Mouse (Mus musculus) splenic B cell, adult 2 months (primary cell): ENCODE measurements around the gene Ppp6r2.

Experiments
- DNase-seq: peaks from one replicate; pipeline ENCODE4 v3.0.0-alpha.2; 2011; ENCODE audit warnings: low read depth, low spot score
- H3K27me3 ChIP-seq: 2 replicates; pipeline ENCODE4 v1.6.1; 2012; ENCODE audit warnings: mild to moderate bottlenecking, low read length, moderate library complexity, mixed read lengths; ENCODE audit not compliant: control insufficient read depth, poor library complexity, insufficient read depth, severe bottlenecking
- H3K36me3 ChIP-seq: 2 replicates; pipeline ENCODE4 v1.6.1; 2012; ENCODE audit warnings: mild to moderate bottlenecking, low read length, moderate library complexity, mixed read lengths; ENCODE audit not compliant: control insufficient read depth, poor library complexity, insufficient read depth, severe bottlenecking

The Ppp6r2 gene

DNA sequence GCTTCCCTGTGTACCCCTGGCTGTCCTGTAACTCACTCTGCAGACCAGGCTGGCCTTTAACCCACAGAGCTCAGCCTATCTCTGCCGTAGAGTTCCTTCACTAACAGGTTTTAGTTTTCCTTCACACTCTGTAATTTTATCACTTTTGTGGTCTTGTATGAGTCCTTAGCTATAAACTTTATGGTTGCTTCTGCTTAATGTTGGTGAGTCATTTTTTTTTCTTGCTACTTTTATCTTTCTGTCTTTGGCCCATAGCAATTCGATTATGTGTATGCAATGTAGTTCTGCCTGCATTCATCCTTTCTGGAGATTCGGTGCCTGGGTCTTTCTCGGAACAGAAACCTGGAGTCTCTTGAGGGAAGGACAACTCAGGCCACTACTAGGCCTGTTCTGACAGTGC lies 3.9 kb upstream of the Ppp6r2 start:
- no peak for DNase-seq
- no peaks in the 10 kb centered on the region for H3K27me3 ChIP-seq
- no peaks in the 10 kb centered on the region for H3K36me3 ChIP-seq

DNA sequence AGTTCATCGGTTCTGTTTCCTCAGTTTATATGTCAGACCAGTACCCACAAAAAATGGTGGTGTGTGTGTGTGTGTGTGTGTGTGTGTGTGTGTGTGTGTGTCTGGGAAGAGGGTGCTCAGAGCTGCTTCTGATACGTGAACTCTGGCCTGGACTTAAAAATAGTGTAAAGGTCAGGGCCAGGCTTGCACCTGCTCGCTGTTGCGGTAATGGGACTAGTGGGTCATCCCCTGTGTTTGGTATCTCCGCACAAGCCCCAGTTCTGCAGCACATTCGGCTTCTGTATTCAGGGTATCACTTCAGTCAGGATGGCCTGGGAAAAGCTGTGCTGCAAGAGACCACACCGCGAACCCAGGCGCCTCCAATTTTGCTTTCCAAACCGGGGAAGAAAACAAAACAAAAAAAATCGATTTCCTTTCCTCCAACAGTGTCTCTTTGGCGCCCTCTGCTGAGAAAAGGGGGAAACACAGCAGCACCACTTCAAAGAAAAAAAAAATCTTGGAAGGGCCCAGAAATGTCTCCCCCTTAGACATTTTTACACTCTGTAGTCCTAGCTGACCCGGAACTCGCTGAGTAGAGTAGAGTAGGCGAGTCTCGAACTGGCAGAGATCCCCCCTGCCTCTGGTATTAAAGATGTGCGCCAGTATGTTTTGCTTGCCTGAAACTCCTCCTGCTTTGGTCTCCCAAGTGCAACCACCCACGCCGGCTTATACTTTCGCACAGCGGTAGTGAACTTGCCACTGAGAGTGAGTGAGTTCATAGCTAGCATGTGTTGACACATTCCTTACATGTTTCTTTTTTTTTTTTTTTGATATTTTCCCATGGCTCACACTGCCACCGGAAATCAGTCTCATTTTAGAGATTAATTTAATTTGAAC lies 1.2 kb upstream of the Ppp6r2 start:
- no peaks in the 10 kb centered on the region for H3K36me3 ChIP-seq
- H3K27me3 ChIP-seq = no peaks in the 10 kb centered on the region
- peak; percentile 91 for DNase-seq

DNA sequence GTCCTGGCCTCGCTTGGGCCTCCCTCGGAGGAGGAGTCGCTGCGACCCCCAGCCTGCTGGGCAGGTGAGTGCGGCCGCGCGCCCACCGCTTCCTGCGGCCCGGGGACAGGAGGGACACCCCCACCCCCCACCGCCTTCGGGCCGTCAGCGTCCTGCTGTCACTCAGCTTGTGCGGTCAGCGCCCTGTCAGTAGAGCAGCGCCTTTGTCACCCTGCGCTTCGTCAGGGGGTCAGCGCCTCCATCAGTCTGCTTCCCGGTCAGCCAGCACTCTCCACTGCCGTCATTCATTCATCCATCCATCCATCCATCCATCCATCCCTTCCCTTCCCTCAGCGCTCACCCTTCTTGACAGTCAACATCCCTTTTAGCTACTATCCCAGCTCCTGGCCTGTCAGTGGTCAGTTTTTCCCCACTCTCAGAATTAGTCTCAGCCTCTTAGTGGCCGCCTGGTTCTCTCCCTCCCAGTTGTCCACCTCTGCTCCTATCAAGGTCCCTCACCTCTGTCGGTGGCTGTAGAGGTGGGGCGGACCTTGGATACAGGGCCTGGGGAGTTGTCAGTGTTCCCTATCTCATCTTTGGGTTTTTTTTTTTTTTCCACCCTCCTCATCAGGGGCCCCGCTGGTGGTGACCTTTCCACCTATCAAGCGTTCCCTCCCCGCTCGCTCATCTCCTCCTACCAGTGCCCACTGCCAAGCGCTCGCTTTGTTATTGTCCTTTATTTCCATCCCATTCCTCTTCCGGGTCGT lies 536 bp downstream of the Ppp6r2 start:
- Histone ChIP-seq H3K27me3 (no peaks in the 10 kb centered on the region), H3K36me3 (no peaks in the 10 kb centered on the region)
- no peak for DNase-seq

DNA sequence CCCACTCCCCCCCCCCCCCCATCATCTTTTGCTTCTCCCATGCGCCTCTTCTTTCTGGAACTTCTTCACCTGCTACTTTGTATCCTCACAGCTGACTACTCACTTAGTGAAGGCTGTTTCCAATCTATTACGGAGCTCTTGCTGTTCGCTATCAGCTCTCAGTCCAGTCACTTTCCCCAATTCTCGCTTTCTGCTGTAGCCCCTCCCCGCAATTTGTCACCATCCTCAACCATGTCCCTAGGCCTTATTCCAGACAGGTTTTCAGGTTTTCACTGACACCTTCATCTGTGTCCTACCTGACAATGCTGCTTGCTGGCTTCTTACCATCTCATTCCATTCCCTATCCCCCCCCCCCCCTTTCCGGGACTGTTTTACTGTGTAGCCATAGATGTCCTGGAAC lies 1.1 kb downstream of the Ppp6r2 start:
- no peaks in the 10 kb centered on the region for H3K36me3 ChIP-seq

DNA sequence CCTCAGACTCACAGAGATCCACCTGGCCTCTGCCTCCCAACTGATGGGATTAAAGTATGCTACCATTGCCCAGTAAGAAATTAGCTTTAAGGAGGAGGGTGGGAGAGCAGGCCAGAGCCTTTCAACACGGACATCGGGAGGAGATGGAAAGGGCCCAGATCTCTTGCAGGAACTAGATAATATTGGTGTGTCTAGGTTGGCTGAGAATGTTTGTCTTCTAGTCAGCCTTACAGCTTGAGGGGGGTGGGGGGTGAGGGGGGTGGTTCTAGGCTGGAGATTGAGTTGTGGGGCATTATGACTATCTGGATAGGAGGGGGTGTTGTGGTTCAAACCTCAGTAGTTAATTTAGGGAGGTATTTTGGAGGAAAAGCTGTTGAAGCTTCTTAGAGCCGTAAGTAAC lies 2.2 kb downstream of the Ppp6r2 start:
- Histone ChIP-seq H3K36me3 (no peaks in the 10 kb centered on the region), H3K27me3 (no peaks in the 10 kb centered on the region)
- no peak for DNase-seq

More for the DNA sequence above, 1.1 kb downstream of the Ppp6r2 start:
- no peak for DNase-seq
- no peaks in the 10 kb centered on the region for H3K27me3 ChIP-seq

DNA sequence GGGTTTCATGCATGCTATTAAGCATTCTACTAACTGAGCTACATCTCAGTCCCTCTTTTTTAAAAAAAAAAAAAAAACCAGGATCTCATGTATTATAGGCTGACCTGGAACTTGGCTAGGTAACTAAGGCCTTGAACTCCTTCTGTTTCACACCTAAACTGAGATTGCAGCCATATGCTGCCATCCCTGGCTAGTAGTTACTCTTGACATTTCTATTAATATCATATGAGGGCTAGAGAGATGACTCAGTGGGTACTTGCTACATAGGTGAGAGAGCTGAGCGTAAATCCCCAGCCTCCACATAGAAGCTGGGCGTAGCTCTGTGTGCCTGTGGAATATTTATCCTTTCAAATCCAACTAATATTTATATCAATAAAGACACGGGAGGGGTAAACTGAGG lies 3.6 kb downstream of the Ppp6r2 start:
- DNase-seq = no peak
- no peaks in the 10 kb centered on the region for H3K36me3 ChIP-seq
- H3K27me3 ChIP-seq = no peaks in the 10 kb centered on the region

DNA sequence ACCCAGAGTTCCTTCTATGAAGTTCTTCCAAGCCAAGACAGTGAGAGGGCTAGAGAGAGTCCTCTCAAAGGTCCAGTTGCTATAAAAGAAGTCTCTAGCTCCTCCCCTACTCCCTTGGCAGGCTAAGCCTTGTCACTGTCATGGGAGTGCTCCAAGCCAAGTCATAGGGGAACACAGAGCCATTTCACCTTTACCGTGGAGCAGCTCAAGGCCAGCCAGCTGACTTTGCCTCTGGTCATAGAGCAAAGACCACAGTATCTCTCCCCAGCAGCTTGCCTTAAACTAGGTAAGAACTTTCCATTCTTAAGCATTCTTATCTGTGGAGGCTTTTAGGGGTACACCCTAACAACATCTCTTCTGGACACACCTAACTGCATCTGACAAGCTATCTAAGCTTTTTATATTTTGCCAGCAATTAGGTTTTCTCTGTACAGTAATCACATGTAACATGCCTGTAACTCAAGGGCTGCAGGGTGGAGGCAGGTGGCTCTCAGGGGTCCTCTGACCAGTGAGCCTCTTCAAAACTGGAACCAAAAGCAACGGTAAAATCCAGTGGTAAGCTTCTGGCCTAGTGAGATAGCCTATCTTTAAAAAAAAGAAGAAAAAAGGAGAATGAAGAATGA lies 4.4 kb downstream of the Ppp6r2 start:
- no peak for DNase-seq
- H3K27me3 ChIP-seq = no peaks in the 10 kb centered on the region
- no peaks in the 10 kb centered on the region for H3K36me3 ChIP-seq

DNA sequence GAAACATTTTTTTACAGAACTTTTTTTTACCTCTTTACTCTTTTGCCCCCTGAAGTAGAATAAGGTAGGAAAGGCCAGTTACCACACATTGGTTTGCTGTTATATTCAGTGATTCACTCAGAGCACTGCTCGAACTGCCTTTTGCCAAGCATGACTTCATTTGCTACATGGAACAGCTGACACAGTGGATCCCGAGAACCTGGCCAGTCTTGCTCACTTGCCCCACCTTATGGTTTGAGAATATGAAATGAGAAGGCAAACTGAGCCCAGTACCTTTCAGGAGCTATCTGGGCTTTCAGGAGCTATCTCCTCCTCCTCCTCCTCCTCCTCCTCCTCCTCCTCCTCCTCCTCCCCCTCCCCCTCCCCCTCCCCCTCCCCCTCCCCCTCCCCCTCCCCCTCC lies 22.2 kb downstream of the Ppp6r2 start:
- H3K27me3 ChIP-seq = no peaks in the 10 kb centered on the region
- peak; percentile 25 for DNase-seq

DNA sequence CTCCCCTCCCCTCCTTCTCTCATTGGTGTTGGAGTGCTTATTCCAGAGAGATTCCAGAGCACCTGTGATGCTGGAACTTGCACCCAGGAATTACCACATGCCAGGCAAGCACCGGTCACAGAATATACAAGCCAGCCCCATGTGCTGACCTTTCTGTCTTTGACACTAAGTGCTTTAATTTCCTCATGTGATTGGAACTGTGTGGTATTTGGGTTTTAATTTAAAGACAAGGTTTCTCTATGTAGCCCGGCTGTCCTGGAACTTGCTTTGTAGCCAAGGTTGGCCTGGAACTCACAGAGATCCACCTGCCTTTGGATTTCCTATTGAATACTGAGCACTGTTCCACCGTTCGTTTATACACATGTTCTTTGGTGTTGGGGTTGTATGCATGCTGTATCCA lies 22.7 kb downstream of the Ppp6r2 start:
- Histone ChIP-seq H3K36me3 (0 out of 2 replicates have a peak, but pooled peaks cover 1% of the 10 kb centered on the region), H3K27me3 (no peaks in the 10 kb centered on the region)

More for the DNA sequence above, 22.2 kb downstream of the Ppp6r2 start:
- H3K36me3 ChIP-seq = 0 out of 2 replicates have a peak, but pooled peaks cover 1% of the 10 kb centered on the region

DNA sequence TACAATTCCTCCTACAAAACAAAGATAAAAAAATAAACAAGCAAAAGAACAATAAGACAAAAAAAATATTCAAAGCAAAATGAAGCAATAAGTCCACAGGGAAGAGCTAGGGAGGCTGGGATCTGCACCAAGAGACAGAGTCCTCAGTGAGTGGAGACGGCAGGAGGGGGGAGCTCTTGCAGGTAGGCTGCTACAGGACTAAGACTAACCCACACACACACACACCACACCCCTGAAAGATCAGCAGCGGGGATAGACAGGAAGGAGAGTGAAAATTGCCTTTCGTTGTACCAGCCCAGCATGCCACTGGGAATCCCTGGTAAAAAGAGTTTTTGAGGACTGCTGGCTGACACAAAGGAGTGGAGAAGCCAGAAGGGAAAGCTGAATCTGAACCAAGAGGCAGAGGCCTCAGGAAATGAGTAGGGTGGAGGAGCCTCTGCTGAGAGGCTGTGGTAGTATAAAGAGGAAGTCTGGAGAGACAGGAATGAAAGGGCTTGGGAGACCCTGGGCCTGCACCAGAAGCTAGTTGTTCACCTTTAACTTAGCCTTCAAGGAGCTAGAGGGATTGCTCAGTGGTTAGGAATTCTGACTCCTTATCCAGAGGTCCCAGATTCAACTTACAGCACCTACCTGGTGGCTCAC lies 28.5 kb downstream of the Ppp6r2 start:
- H3K27me3 ChIP-seq = no peaks in the 10 kb centered on the region
- no peak for DNase-seq
- 0 out of 2 replicates have a peak, but pooled peaks cover 1% of the 10 kb centered on the region for H3K36me3 ChIP-seq

More for the DNA sequence above, 22.7 kb downstream of the Ppp6r2 start:
- DNase-seq = no peak

DNA sequence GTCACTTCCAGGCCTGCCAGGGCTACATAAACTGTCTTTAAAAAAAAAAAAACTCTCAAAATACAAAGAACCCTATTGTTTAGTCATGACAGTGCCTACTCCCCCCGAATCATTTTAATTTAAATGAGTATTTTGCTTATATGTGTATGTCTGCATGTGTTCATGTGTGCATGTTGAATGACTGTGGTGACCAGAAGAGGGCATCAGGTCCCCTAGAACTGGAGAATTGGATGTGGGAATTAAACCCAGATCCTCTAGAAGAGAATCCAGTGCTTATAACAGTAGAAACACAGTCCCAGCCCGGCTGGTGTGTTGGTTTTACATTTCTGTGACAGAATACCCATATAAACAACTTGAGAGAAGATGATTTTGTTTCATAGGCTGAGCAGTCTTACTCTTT lies 29.7 kb downstream of the Ppp6r2 start:
- Histone ChIP-seq H3K27me3 (no peaks in the 10 kb centered on the region), H3K36me3 (peaks cover 4% of the 10 kb centered on the region; the same call in 1 of the 2 replicates)
- DNase-seq = peak; percentile 48

DNA sequence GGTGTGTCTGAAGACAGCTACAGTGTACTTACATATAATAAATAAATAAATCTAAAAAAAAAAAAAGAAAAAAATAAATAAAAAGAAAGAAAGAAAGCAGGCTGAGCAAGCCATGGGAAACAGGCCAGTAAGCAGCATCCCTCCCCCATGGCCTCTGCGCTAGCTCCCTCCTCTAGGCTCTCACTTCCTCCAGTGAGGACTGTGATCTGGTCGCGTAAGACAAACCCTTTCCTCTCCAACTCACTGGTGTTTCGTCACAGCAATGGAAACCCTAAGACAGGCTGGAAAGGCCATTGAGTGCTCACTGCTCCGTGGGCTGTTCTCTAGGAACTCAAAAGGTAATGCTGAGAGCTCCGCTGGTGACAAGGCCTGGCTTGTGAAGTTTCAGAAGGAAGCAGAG lies 37.7 kb downstream of the Ppp6r2 start:
- Histone ChIP-seq H3K27me3 (no peaks in the 10 kb centered on the region), H3K36me3 (peaks cover 2% of the 10 kb centered on the region; the same call in 1 of the 2 replicates)
- DNase-seq = no peak

DNA sequence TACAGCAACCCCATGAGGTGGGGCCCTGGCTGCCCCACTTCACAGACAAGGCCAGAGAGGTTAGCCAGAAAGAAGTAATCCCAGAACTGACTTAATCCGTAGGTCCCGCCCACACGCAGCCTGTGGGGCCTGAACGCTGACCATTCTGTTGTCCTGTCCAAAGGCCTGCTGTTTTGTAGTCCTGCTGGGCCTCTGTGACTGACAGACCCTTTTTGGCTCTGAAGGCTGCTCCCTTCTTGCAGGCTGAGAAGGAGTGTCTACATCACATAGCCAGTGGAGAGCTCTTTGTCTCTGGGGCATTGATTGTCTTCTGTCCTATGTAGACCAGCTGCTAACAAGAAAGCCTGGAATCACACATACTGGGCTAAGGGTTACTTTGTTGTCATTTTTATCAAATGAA lies 44.0 kb downstream of the Ppp6r2 start:
- no peaks in the 10 kb centered on the region for H3K27me3 ChIP-seq
- no peak for DNase-seq
- peaks cover 1% of the 10 kb centered on the region; the same call in 1 of the 2 replicates for H3K36me3 ChIP-seq

DNA sequence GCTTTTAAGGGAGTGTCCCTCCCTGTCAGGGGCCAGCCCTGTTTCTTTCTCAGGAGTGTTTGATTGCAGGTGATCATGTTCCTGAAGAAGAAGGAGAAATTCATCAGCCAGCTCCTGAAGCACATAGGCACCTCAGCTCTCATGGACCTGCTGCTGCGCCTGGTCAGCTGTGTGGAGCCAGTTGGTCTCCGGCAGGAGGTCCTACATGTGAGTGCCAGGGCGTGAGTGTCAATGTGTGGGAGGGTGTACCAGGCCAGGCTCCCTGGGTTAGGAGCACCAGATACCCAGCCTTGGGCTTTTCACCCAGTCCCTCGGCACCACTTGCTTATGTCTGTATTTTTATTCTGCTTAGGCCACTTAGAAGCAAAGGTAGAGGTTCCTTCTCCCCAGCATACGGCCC lies 47.6 kb downstream of the Ppp6r2 start:
- Histone ChIP-seq H3K27me3 (no peaks in the 10 kb centered on the region), H3K36me3 (peaks cover 5% of the 10 kb centered on the region)
- DNase-seq = no peak
